Mouse (Mus musculus) midbrain, embryonic 10.5 days (tissue): ENCODE data around the gene Lmna. TPM values are rescaled to one million over a fixed set of nuclear protein-coding genes. Genes with fewer than 3 reads are reported as not detected.

Experiments used
- DNase-seq: peaks from one replicate; pipeline ENCODE4 v3.0.0-alpha.2; 2017; ENCODE audit warnings: low spot score
- H3K27ac ChIP-seq: fragments of 300-500 bp; sonication (generic); replicated peaks from 2 replicates; pipeline ENCODE4 v1.5.1; 2016; ENCODE audit warnings: mild to moderate bottlenecking
- H3K27me3 ChIP-seq: fragments of 300-500 bp; sonication (generic); 2 replicates; pipeline ENCODE4 v1.6.1; 2016; ENCODE audit warnings: low read depth, mild to moderate bottlenecking; ENCODE audit not compliant: poor library complexity, severe bottlenecking
- H3K36me3 ChIP-seq: fragments of 300-500 bp; sonication (generic); 2 replicates; pipeline ENCODE4 v1.6.1; 2016; ENCODE audit warnings: mild to moderate bottlenecking, moderate library complexity
- H3K4me1 ChIP-seq: fragments of 300-500 bp; sonication (generic); 2 replicates; pipeline ENCODE4 v1.6.1; 2016
- H3K4me3 ChIP-seq: fragments of 300-500 bp; sonication (generic); 2 replicates; pipeline ENCODE4 v1.5.1; 2016; ENCODE audit warnings: mild to moderate bottlenecking, moderate library complexity
- H3K9me3 ChIP-seq: fragments of 300-500 bp; sonication (generic); replicated peaks from 2 replicates; pipeline ENCODE4 v1.6.1; 2016; ENCODE audit warnings: mild to moderate bottlenecking
- WGBS: fragments of 180-500 bp; shearing (Covaris S2); methylation state at CpG from one replicate; pipeline ENCODE4 v1.1.7; 2016; 5-methylcytosine and 5-hydroxymethylcytosine counted together
- polyA plus RNA-seq: library from polyadenylated mRNA; unstranded; fragments of >200 nt; fragmentation: Nextera tagmentation; extraction: Ambion mirVana; gene quantifications from 2 replicates; pipeline ENCODE4 v1.2.1, GENCODE M21; 2016

The Lmna gene
- polyA plus RNA-seq, 1 experiment from 2014 or later = 13.5 TPM

- no peak for DNase-seq
- Histone ChIP-seq H3K27me3 (peaks cover 49% of the 10 kb centered on the region), H3K9me3 (no peaks in the 10 kb centered on the region), H3K4me3 (no peak overlapping the region), H3K4me1 (peaks cover 47% of the 10 kb centered on the region), H3K36me3 (no peaks in the 10 kb centered on the region), H3K27ac (no peak overlapping the region)
- 59% methylated on average over 4 of the region's 4 CpGs for WGBS
Observed at GRCm38 (mm10) chr3:88500655-88501365, 8.9 kb downstream of the Lmna start.

GRCm38 (mm10) chr3:88500087-88500486, 9.7 kb downstream of the Lmna start:
- Histone ChIP-seq H3K27ac (0 out of 2 replicates have a peak overlapping the region, but pooled peaks have one; percentile 28), H3K4me3 (no peak overlapping the region), H3K9me3 (no peaks in the 10 kb centered on the region), H3K4me1 (peaks cover 43% of the 10 kb centered on the region), H3K36me3 (no peaks in the 10 kb centered on the region), H3K27me3 (peaks cover 46% of the 10 kb centered on the region)
- 81% methylated on average over 7 of the region's 7 CpGs for WGBS
- no peak for DNase-seq

GRCm38 (mm10) chr3:88499580-88499979, 10.2 kb downstream of the Lmna start:
- Histone ChIP-seq H3K27me3 (peaks cover 47% of the 10 kb centered on the region), H3K9me3 (no peaks in the 10 kb centered on the region), H3K4me1 (peaks cover 49% of the 10 kb centered on the region), H3K4me3 (no peak overlapping the region), H3K36me3 (no peaks in the 10 kb centered on the region), H3K27ac (no peak overlapping the region)
- 77% methylated on average over 4 of the region's 4 CpGs for WGBS
- no peak for DNase-seq

- peaks cover 24% of the 10 kb centered on the region for H3K27me3 ChIP-seq
- no peaks in the 10 kb centered on the region for H3K9me3 ChIP-seq
- DNase-seq = no peak
- H3K27ac ChIP-seq = no peak overlapping the region
- no peak overlapping the region for H3K4me3 ChIP-seq
- no peaks in the 10 kb centered on the region for H3K36me3 ChIP-seq
- H3K4me1 ChIP-seq = peaks cover 37% of the 10 kb centered on the region
- 87% methylated on average over 10 of the region's 10 CpGs for WGBS
Observed at GRCm38 (mm10) chr3:88495741-88496415, 13.9 kb downstream of the Lmna start.

GRCm38 (mm10) chr3:88494836-88495628, 14.7 kb downstream of the Lmna start:
- Histone ChIP-seq H3K36me3 (no peaks in the 10 kb centered on the region), H3K27me3 (peaks cover 27% of the 10 kb centered on the region), H3K4me1 (peaks cover 30% of the 10 kb centered on the region), H3K9me3 (no peaks in the 10 kb centered on the region), H3K4me3 (no peak overlapping the region), H3K27ac (peak overlapping the region; percentile 52)
- 75% methylated on average over 9 of the region's 9 CpGs for WGBS
- DNase-seq = no peak

- peak overlapping the region; percentile 86 for H3K27ac ChIP-seq
- H3K9me3 ChIP-seq = no peaks in the 10 kb centered on the region
- H3K4me3 ChIP-seq = peak overlapping the region; percentile 11; the same call in 1 of the 2 replicates
- 79% methylated on average over 11 of the region's 11 CpGs for WGBS
- peaks cover 33% of the 10 kb centered on the region for H3K4me1 ChIP-seq
- peaks cover 38% of the 10 kb centered on the region for H3K27me3 ChIP-seq
- H3K36me3 ChIP-seq = no peaks in the 10 kb centered on the region
- no peak for DNase-seq
Observed at GRCm38 (mm10) chr3:88493706-88494582, 15.8 kb downstream of the Lmna start.

- no peaks in the 10 kb centered on the region for H3K9me3 ChIP-seq
- peaks cover 34% of the 10 kb centered on the region for H3K4me1 ChIP-seq
- no peak overlapping the region for H3K4me3 ChIP-seq
- H3K27ac ChIP-seq = no peak overlapping the region
- DNase-seq = no peak
- peaks cover 87% of the 10 kb centered on the region for H3K27me3 ChIP-seq
- WGBS = 85% methylated on average over 1 of the region's 1 CpGs
- no peaks in the 10 kb centered on the region for H3K36me3 ChIP-seq
Observed at GRCm38 (mm10) chr3:88487396-88487795, 22.4 kb downstream of the Lmna start.

GRCm38 (mm10) chr3:88486887-88487286, 22.9 kb downstream of the Lmna start:
- no peak for DNase-seq
- Histone ChIP-seq H3K4me3 (no peak overlapping the region), H3K27me3 (peaks cover 93% of the 10 kb centered on the region), H3K9me3 (no peaks in the 10 kb centered on the region), H3K27ac (no peak overlapping the region), H3K4me1 (peaks cover 36% of the 10 kb centered on the region), H3K36me3 (no peaks in the 10 kb centered on the region)
- WGBS = 67% methylated on average over 4 of the region's 4 CpGs

- 72% methylated on average over 5 of the region's 5 CpGs for WGBS
- no peaks in the 10 kb centered on the region for H3K36me3 ChIP-seq
- no peak overlapping the region for H3K4me3 ChIP-seq
- peaks cover 97% of the 10 kb centered on the region for H3K27me3 ChIP-seq
- no peaks in the 10 kb centered on the region for H3K9me3 ChIP-seq
- H3K4me1 ChIP-seq = peaks cover 36% of the 10 kb centered on the region
- no peak for DNase-seq
- H3K27ac ChIP-seq = no peak overlapping the region
Observed at GRCm38 (mm10) chr3:88486043-88486442, 23.7 kb downstream of the Lmna start.

- Histone ChIP-seq H3K36me3 (no peaks in the 10 kb centered on the region), H3K9me3 (no peaks in the 10 kb centered on the region), H3K4me3 (peak overlapping the region; percentile 55), H3K4me1 (peaks cover 36% of the 10 kb centered on the region), H3K27me3 (peaks cover 94% of the 10 kb centered on the region), H3K27ac (peak overlapping the region; percentile 58; the same call in 1 of the 2 replicates)
- WGBS = 9% methylated on average over 39 of the region's 39 CpGs
- peak; percentile 61 for DNase-seq
Observed at GRCm38 (mm10) chr3:88484597-88485316, 25.0 kb downstream of the Lmna start.

GRCm38 (mm10) chr3:88483621-88484020, 26.1 kb downstream of the Lmna start:
- Histone ChIP-seq H3K27me3 (peaks cover 83% of the 10 kb centered on the region), H3K36me3 (no peaks in the 10 kb centered on the region), H3K4me1 (peaks cover 29% of the 10 kb centered on the region), H3K27ac (no peak overlapping the region), H3K4me3 (no peak overlapping the region), H3K9me3 (no peaks in the 10 kb centered on the region)
- 8% methylated on average over 5 of the region's 5 CpGs for WGBS
- peak; percentile 82 for DNase-seq
